Mouse (Mus musculus): ENCODE measurements at regions not wholly inside any gene's neighbourhood (a gene's known extent, or its start where the extent isn't known, plus 50 kb on each side); places are given as distances from the start of the nearest gene placed in this dataset.
"Not testable (repeated sequence)": the region's sequence is repeated elsewhere in the genome, so short reads cannot be mapped to it uniquely, and the experiment has no call there.

DNA sequence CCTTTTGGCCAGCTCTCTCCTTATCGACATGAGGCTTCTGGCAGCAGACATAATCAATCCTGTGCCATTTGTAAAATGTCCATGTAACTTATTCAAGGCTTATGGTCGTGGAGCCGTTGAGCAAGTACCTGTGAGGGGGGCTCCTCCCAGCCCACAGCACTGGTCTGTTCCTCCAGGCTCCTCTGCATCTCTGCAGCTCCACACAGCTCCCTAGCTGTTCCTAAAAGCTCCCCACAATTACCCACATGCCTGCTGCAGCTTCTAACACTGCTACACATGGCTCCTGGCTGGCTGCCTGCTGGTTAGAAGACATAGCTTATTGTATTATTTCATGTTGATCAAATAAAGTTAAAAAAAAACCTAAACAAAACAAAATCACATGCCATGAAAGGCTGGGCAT is 77.9 kb downstream of the Tcp10c start:
- not testable (repeated sequence) for DNase-seq

GRCm38 (mm10) chr17:13434146-13434545 is 79.8 kb downstream of the Tcp10c start:
- DNase-seq; intact Hi-C loops (cut with DNase I): not testable (repeated sequence)

More for the DNA sequence above, 77.9 kb downstream of the Tcp10c start:
- intact Hi-C loops (cut with DNase I), result not testable (repeated sequence)

DNA sequence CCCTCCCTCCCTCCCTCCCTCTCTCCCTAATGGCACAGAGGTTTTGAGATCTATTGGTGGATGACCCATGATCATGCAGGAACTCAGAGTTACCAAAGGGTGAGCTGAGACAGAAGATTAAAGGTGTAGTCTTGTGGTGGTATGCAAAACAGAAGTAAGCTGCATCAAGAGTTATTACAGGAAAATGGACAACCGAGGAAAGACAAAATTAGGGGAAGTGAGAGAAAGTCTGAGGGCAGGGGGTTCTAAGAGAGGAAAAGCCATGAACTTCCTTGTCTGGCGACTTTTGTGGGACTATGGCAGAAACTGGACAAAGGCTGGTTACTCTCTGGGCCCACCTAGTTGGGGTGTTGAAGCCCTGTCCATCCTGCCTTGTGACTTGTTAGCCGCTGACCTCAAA is 84.4 kb downstream of the Tcp10c start:
- intact Hi-C loops (cut with DNase I); DNase-seq: not testable (repeated sequence)

DNA sequence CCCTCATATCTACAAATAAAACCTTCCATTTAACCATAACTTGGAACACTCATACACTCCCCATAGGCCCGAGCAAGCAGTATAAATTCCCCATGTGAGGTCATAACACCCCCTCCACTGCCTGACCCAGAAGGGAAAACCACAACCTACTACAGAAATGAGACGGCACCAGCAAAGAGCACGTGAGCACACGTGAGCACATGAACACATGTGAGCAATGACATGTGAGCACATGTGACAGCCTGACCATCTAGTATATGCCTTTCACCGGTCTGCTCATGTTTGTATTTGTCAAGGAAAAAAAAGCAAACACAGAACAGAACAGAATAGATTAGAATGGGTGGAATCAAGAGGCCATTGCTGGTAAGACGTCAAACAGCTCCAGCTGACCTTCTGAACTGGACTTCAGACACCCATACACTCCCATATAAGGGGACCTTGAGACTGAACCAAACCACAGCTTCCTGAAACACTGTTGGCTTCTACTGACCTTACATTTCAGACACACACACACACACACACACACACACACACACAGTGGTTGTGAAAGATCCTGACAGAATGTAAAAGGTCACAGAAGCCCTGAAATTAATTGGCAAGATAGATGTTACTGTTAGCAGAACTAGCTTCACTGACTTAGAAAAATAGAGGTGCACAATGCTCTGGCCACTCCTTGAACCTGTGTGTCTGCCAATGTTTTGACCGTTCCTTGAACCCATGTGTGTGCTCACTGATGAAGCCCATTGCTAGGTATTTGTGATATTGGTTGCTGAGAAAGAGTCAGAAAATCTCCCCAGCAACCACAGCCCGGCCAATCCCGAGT is 86.5 kb downstream of the Tcp10c start:
- DNase-seq; intact Hi-C loops (cut with DNase I): not testable (repeated sequence)

DNA sequence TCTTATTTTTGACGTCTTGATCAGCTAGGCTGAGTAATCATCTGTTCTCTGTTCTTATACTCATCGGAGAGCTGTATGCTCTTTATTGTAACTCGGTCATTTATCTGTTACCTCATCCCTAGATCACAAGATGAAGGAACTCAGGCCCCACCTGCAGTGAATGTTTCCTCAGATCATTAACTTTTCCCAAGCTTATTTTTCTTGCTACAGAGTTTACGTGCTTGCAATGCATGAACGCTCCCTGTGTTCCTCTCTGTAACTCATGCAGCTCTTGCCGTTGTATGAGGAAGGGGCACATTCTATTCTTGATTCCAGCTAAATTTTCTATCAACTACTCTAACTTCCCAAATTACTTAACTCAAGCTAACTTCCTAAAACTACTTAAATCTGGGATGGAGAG is 87.9 kb downstream of the Tcp10c start:
- intact Hi-C loops (cut with DNase I); DNase-seq: not testable (repeated sequence)

DNA sequence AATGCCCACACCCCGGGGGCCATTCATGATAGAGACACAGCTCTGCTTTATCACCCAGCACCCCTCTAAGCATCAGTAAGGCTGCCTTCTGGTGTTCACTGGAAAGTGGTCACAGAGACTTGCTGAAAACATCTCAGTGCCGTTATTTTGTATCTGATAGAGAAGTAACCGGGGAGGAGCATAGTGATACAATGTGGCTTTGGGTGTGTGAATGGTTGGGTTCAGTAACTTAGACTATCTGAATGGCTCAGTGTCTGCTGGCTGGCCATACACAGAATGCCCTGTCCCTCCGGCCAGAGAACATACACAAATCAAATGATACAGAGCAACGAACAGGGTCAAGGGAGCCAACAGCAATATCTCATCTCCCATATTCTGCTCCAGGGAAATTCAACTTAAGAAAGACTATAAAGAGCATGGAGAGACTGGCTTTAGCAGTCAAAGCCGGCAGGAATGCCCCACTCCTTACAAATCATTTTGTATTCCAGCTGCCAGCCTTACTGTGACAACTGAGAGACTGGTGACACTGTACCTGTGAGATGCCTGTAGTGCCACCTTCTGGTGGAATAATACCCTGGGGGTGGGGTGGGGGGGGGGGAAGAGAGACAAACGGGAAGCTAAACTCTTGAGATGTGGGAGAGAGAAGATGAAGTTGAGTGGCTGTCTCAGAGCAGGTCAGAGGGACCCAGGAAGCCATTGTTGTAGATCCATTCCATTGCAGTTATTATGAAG is 102.7 kb downstream of the Tcp10c start:
- DNase-seq; intact Hi-C loops (cut with DNase I): not testable (repeated sequence)

- DNase-seq; intact Hi-C loops (cut with DNase I): not testable (repeated sequence)
Measured at GRCm38 (mm10) chr17:13457942-13458341, 103.6 kb downstream of the Tcp10c start.

GRCm38 (mm10) chr17:13458814-13459213 is 104.4 kb downstream of the Tcp10c start:
- DNase-seq; intact Hi-C loops (cut with DNase I): not testable (repeated sequence)

DNA sequence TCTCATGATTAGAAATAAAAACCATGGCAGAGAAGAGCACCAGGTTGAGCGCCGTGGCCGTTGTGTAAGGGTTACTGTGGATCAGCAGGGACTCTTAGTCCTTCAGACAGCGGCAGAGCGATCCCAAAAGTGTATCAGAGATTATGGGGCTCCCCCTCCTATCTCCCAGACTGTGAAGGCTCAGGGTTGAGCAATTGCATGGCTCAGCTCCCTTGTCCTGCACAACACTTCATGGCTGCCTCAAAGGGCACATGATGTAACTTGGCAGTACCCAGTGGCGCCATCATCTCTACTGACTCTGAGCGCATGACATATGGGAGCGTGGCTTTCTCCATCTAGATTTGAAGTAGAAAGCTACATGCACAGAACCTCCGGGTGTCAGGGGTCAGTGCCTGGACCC is 108.3 kb downstream of the Tcp10c start:
- DNase-seq; intact Hi-C loops (cut with DNase I): not testable (repeated sequence)

GRCm38 (mm10) chr17:13465822-13466221 is 111.5 kb downstream of the Tcp10c start:
- intact Hi-C loops (cut with DNase I); DNase-seq: not testable (repeated sequence)

DNA sequence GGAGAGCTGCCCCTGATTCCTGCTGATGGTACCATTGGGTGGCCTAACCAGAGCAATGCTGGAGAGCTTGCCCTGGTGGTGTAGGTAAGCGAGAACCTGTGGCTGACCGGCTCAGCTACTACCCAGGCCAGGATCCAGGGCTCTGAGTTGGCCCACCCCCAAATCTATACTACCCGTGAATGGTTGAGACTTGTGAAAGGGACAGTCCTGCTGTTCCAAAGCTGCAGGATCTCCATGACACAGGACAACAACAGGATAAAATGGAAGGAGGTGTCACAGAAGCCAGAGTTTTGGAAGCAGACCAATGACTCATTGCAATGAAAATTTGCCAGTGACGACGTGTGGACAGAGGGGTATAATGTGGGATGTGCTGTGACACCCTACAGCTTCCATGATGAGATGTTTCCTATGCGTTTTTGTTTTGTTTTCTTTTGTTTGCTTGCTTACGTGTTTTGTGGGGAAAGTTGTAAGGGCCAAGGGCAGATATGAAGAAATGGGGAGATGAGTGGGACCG is 115.6 kb downstream of the Tcp10c start:
- intact Hi-C loops (cut with DNase I), result loop anchor here (5.0 kb wide), 2 partner anchors 207 to 362 kb away; no protein-coding TSS in a partner anchor
- not testable (repeated sequence) for DNase-seq

GRCm38 (mm10) chr17:13472460-13473062 is 118.2 kb downstream of the Tcp10c start:
- DNase-seq, result peak; percentile 82
- intact Hi-C loops (cut with DNase I), result loop anchor here (5.0 kb wide), 2 partner anchors 205 to 360 kb away; no protein-coding TSS in a partner anchor

DNA sequence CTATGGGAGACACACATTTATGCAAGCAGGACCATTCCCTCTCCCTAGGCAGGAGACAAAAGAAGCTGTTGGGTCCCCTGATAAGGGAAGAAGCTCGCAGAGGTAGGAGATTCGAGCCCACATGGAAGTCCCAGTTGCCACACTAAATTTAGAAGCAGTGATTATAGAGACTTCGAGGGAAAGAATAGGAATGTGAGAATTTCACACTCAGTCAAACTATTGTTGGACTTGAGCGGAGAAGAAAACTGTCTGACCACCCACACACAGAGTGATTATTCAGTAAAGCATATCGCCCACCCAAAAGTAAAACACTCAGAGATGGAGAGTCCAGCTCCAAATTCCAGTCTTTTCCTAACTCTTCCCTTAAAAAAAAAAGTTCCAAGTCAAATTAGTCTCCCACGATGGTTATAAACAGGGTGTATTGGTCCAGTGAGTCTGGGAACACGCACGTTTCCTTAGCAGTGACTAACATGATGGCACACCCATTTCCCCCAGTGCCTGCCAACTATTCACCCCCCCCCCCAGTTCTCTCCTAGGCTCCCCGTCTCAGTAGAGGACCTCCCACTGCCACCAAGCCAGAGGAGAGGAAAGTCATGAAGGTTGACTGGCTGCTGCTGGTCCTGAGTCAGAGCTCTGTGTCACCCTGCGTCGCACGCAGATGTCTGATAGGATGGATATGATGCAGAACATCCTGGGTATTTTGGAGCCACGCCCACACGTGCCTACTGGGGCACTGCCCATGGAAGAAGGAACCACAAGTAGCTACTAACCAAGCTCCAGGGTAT is 120.1 kb downstream of the Tcp10c start:
- intact Hi-C loops (cut with DNase I), result loop anchor here (5.0 kb wide), 2 partner anchors 203 to 358 kb away; no protein-coding TSS in a partner anchor
- DNase-seq, result peak; percentile 17

GRCm38 (mm10) chr17:13478866-13479571 is 124.6 kb downstream of the Tcp10c start:
- DNase-seq, result peak; percentile 47
- intact Hi-C loops (cut with DNase I), result no loop called here

DNA sequence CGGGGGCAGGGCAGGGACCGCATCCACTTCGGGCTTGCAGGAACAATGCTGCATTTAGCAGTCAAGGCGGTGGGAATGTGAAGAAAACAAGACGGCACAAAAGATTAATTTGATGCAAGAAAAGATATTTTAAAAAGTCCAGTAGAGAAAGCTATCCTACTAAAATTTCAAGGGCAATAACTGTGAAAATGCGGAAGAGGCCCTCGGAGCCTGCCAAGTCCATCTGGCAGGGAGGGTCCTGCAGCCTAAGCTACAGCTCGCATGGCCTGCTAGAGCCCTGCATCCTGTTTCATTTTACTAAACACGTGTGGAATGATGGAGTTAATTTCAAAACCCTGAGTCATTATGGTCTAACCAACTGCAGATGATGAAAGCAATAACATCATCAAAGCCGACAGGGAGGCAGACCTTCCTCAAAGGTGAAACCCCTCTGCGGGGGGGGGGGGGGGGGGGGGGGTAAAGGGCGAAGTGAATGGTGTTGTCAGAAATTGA is 125.2 kb downstream of the Tcp10c start:
- DNase-seq, result peak; percentile 52
- intact Hi-C loops (cut with DNase I), result loop anchor here (2.0 kb wide), 1 partner anchor 285 kb away; no protein-coding TSS in a partner anchor

- no peak for DNase-seq
- intact Hi-C loops (cut with DNase I), result loop anchor here (2.0 kb wide), 1 partner anchor 283 kb away; no protein-coding TSS in a partner anchor
Measured at GRCm38 (mm10) chr17:13481445-13482085, 127.2 kb downstream of the Tcp10c start.

- no peak for DNase-seq
- intact Hi-C loops (cut with DNase I), result no loop called here
Measured at GRCm38 (mm10) chr17:13482136-13482535, 127.8 kb downstream of the Tcp10c start.

All from left cerebral cortex, postnatal 4 days (tissue).